Mouse (Mus musculus): ENCODE measurements at regions not wholly inside any gene's neighbourhood (a gene's known extent, or its start where the extent isn't known, plus 50 kb on each side); places are given as distances from the start of the nearest gene placed in this dataset.

DNA sequence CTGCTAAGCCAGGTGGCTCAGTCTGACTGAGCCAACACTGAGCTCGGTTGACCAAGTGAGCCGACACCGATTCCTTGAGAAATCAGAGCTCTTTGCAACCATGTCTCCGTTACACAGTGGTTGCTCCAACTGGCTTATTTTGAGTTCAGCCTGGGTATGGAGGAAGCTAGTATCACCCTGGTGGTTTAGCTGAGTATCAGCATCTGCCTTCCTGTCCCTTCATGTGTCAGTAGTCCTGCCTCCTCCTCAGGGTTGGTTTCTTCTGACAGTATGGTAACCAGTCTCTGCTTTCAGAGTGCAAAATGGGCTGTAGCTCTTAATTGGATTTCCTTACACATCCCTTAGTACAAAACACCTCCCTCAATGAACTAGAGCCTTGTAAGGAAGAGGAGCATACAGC, 66.2 kb upstream of the Foxn3 start:
- H3K4me3 ChIP-seq: no peak overlapping the region
- no peaks in the 10 kb centered on the region for H3K27me3 ChIP-seq
- H3K27ac ChIP-seq (replicated peaks): no peak overlapping the region
- H3K9ac ChIP-seq (replicated peaks): no peak overlapping the region
- WGBS: 92% methylated on average over 4 of the region's 4 CpGs
- ATAC-seq (replicated peaks): no peak
- H3K4me1 ChIP-seq: peaks cover 14% of the 10 kb centered on the region
- no peak overlapping the region for H3K4me2 ChIP-seq (replicated peaks)
- no peaks in the 10 kb centered on the region for H3K36me3 ChIP-seq
- no peaks in the 10 kb centered on the region for H3K9me3 ChIP-seq

DNA sequence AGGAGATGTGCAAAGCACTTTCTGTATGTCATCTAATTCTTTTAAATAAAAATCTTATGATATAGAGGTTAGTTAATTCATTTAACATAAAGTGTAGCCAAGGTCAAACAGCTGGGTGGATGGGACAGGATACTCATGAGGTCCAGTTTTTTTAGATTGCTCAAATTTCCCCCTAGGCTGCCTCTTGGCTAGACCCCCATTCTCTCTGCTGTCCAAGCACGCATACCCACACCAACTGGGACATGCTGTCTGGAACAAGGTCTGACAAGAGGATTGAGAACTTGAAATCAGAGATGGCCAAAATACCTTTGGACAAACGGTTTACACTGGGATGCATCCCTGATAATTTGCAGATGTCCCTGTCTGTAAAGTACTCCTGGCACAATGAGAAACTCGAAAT, 65.0 kb upstream of the Foxn3 start:
- no peak overlapping the region for H3K9ac ChIP-seq (replicated peaks)
- H3K4me1 ChIP-seq: peaks cover 14% of the 10 kb centered on the region
- H3K27ac ChIP-seq (replicated peaks): no peak overlapping the region; the same call in 1 of the 2 replicates
- H3K36me3 ChIP-seq: no peaks in the 10 kb centered on the region
- H3K27me3 ChIP-seq: no peaks in the 10 kb centered on the region
- H3K4me3 ChIP-seq: peak overlapping the region; percentile 92; the same call in 1 of the 2 replicates
- H3K4me2 ChIP-seq (replicated peaks): peak overlapping the region; percentile 74
- no peaks in the 10 kb centered on the region for H3K9me3 ChIP-seq
- ATAC-seq (replicated peaks): no peak
- 61% methylated on average over 3 of the region's 3 CpGs for WGBS

DNA sequence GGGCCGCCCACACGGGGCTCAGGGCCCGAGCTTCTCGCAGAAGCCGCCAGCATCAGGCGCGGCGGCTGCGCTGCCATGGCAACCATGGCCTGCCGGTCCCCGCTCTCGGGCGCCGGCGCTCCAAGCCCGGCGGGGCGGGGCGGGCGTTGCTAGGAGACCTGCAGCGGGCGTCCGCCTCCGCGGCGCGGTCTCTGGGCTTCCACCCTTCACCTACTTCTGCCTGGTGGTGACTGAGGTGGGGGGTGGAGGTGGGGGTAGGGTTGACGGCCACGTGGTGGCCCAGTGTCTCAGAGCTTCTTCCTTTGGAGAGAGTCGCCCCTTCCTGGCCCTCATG, 64.5 kb upstream of the Foxn3 start:
- no peaks in the 10 kb centered on the region for H3K9me3 ChIP-seq
- H3K27me3 ChIP-seq: no peaks in the 10 kb centered on the region
- H3K4me2 ChIP-seq (replicated peaks): peak overlapping the region; percentile 74
- peaks cover 14% of the 10 kb centered on the region for H3K4me1 ChIP-seq
- H3K9ac ChIP-seq (replicated peaks): peak overlapping the region; percentile 61
- WGBS: 0% methylated on average over 24 of the region's 30 CpGs
- no peaks in the 10 kb centered on the region for H3K36me3 ChIP-seq
- peak overlapping the region; percentile 86 for H3K27ac ChIP-seq (replicated peaks)
- ATAC-seq (replicated peaks): peak; percentile 96
- peak overlapping the region; percentile 92 for H3K4me3 ChIP-seq

DNA sequence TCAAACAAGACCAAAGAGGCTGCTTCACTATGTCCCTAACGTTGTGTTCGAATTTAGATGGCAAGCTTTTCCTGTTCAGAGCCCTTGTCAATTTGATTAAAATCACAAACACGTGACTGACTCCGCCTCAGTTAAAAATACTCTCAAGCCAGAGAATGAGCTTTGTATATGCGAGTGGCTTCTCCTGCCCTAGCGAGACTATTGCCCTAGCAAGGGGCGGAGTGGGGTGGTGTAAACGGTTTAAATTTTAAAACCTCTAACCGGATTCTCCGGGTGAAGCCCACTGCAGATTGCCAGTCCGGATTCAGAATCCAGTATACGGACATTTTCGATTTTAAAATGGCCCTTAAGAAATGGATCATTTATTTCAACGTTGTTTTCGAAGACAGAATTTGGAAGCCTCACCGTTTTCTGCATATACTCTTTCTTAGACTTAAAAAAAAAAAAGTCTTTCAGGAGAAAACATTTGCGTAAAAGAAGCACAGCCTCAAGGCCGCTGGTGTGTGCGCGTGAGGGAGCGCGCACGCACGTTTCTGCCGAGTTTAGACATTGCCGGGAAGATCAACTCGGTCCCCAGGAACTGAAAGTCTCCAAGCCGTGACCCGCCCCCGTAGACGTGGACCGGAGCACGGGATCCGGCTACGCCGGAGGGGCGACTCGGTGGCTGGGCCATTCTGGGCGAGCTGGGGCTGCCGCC, 64.0 kb upstream of the Foxn3 start:
- no peaks in the 10 kb centered on the region for H3K36me3 ChIP-seq
- peak overlapping the region; percentile 61 for H3K9ac ChIP-seq (replicated peaks)
- H3K9me3 ChIP-seq: no peaks in the 10 kb centered on the region
- no peak; the same call in 1 of the 2 replicates for ATAC-seq (replicated peaks)
- peaks cover 14% of the 10 kb centered on the region for H3K4me1 ChIP-seq
- H3K4me2 ChIP-seq (replicated peaks): peak overlapping the region; percentile 74
- WGBS: under 1% methylated on average over 40 of the region's 40 CpGs
- H3K27me3 ChIP-seq: no peaks in the 10 kb centered on the region
- peak overlapping the region; percentile 86 for H3K27ac ChIP-seq (replicated peaks)
- H3K4me3 ChIP-seq: peak overlapping the region; percentile 92

DNA sequence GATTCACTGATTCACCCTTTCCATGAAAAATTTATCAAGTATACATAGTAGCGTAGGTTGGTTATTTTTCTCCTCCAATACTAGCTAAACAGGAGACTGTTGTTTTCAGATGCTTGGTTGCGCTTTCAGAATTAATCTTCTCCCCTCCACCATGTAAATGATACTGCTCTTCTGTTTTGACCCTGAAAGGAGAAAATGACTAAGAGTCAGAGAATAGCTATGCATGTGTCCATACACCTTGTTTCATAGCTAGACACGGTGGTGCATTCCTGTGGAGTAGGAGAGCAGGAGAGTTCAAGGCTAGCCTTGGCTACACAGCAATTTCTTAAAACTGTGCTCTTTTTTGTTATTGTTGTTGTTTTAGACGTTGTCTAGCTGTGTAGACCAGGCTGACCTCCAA, 62.8 kb upstream of the Foxn3 start:
- ATAC-seq (replicated peaks): no peak
- Histone ChIP-seq H3K9me3 (no peaks in the 10 kb centered on the region), H3K4me1 (peaks cover 14% of the 10 kb centered on the region), H3K27ac (replicated peaks) (no peak overlapping the region), H3K4me2 (replicated peaks) (no peak overlapping the region), H3K4me3 (no peak overlapping the region), H3K27me3 (no peaks in the 10 kb centered on the region), H3K9ac (replicated peaks) (no peak overlapping the region), H3K36me3 (no peaks in the 10 kb centered on the region)
- 83% methylated on average over 4 of the region's 4 CpGs for WGBS

DNA sequence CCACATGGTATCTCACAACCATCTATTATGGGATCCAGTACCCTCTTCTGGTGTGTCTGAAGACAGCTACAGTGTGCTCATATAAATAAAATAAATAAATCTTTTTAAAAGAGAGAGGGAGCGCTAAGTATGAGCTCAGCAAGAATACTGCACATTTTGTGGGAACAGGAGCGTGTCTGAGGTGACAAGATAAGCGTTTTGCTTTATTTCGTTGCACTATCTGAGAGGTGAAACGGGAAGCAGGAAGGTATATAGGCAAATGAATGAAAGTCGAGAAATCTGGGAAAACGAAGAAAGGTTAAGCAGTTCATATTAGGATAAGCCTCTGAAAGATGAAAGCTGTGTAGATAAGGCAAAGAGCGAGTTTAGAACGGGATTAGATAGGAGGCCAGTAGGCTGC, 61.7 kb upstream of the Foxn3 start:
- no peak overlapping the region for H3K9ac ChIP-seq (replicated peaks)
- no peaks in the 10 kb centered on the region for H3K9me3 ChIP-seq
- H3K4me1 ChIP-seq: peaks cover 14% of the 10 kb centered on the region
- no peak for ATAC-seq (replicated peaks)
- no peak overlapping the region for H3K4me3 ChIP-seq
- 93% methylated on average over 9 of the region's 9 CpGs for WGBS
- no peaks in the 10 kb centered on the region for H3K36me3 ChIP-seq
- no peak overlapping the region for H3K4me2 ChIP-seq (replicated peaks)
- no peaks in the 10 kb centered on the region for H3K27me3 ChIP-seq
- no peak overlapping the region for H3K27ac ChIP-seq (replicated peaks)

DNA sequence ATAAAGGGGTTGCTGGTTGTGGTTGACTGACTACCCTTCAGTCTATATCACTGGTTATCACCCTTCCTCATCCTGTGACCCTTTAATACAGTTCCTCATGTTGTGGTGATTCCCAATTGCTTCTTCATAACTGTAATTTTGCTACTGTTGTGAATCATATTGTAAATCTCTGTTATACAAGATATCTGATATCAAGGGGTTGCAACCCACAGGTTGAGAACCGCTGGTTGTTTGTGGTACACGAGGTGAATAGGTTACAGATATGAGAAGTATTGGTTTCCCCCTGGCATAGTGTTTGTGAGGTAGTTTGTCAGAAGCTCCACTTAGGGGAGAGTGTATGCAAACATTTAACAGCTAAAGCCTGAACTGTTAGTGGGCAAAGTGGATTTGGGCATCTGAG, 58.9 kb upstream of the Foxn3 start:
- no peak for ATAC-seq (replicated peaks)
- Histone ChIP-seq H3K4me1 (peaks cover 6% of the 10 kb centered on the region), H3K4me2 (replicated peaks) (no peak overlapping the region), H3K9ac (replicated peaks) (no peak overlapping the region), H3K9me3 (no peaks in the 10 kb centered on the region), H3K4me3 (no peak overlapping the region), H3K27ac (replicated peaks) (no peak overlapping the region), H3K27me3 (no peaks in the 10 kb centered on the region), H3K36me3 (no peaks in the 10 kb centered on the region)
- WGBS: 83% methylated on average over 2 of the region's 2 CpGs

DNA sequence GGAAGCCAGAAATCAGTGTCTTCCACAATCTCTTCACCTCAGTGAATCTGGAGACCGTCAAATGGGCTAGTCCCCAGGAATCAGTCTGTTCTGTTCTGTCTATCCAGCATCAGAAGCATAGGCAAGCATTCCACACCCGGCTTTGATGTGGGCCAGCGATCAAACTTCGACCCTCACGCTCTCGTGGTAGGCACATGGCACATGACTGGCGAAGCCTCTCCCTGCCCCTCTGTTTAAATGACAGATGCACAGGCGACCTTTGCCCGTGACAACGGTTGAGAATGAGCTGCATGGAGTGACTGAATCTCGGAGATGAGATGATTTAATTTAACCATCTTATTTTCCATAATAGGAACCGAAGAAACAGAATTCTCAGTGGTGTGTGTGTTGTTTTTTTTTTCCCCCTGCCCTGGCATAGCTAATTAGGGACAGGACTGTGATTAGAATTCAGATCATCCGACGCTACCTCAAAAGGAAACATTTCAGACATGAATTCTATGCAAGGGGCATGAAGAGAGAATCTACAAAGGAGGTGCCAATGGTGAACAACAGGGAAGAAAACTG, 53.9 kb upstream of the Foxn3 start:
- H3K9ac ChIP-seq (replicated peaks): no peak overlapping the region
- no peaks in the 10 kb centered on the region for H3K9me3 ChIP-seq
- H3K4me2 ChIP-seq (replicated peaks): no peak overlapping the region
- no peaks in the 10 kb centered on the region for H3K4me1 ChIP-seq
- no peak overlapping the region for H3K4me3 ChIP-seq
- H3K36me3 ChIP-seq: no peaks in the 10 kb centered on the region
- WGBS: 75% methylated on average over 14 of the region's 14 CpGs
- H3K27me3 ChIP-seq: no peaks in the 10 kb centered on the region
- no peak for ATAC-seq (replicated peaks)
- no peak overlapping the region for H3K27ac ChIP-seq (replicated peaks)

DNA sequence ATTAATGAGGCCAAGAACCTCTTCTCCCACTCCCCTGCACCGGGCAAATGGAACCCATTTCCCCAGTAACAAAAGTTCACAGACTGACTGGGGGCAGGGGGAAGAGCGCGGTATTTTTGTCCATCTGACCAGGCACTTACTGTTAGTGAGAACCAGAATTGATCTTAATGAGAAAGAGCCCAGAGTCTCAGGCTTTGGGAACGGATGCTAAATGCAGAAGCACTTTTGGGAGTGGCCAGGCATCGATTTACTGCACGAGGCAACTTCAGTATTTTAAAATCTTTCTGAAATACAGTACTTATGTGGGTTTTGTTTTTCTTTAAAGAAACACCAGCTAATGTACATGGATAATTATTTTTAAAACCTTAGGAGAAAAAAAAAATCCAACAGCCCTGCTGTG, 51.0 kb upstream of the Foxn3 start:
- ATAC-seq (replicated peaks): no peak
- H3K9ac ChIP-seq (replicated peaks): no peak overlapping the region
- H3K36me3 ChIP-seq: no peaks in the 10 kb centered on the region
- WGBS: 64% methylated on average over 6 of the region's 6 CpGs
- H3K9me3 ChIP-seq: no peaks in the 10 kb centered on the region
- no peak overlapping the region for H3K4me3 ChIP-seq
- H3K4me1 ChIP-seq: no peaks in the 10 kb centered on the region
- H3K27me3 ChIP-seq: no peaks in the 10 kb centered on the region
- no peak overlapping the region for H3K27ac ChIP-seq (replicated peaks)
- H3K4me2 ChIP-seq (replicated peaks): no peak overlapping the region
